27 mouse cellular contexts compared by ENCODE assay signal in the genomic region with DNA sequence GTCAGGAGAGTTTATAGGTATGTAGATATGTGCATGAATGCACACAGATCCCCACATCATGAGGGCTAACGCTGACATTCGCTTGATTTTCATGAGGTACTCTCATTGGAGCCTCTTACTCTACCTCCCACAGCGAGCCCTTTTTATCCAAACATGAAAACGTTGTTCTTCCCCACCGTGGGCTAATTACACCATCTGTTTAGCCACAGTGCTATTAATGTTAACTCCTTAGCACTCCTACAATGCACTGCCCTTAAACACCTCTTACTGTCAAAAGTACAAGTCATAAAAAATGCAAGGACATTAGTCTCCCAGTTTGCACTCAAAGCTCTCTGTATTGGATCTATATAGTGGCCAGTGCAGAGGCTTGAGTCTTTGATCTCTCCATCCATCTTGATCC.
DNase-seq lines count a peak whose midpoint lies in the region; ATAC-seq and TF ChIP-seq lines count a peak whose summit lies in the region.
"Had no signal": no experiment of that assay in that cellular context is flagged by ENCODE, and none has a peak within 500 bp of the region (broad histone marks: within the 10 kb centered on the region; RNA-seq: fewer than 3 reads in every experiment).

No protein-coding gene starts in this region.

- H3K9me3 ChIP-seq in forebrain, embryonic 12.5 days = no peaks in the 10 kb centered on the region
- H3K9me3 ChIP-seq in forebrain, postnatal 0 days (ENCODE audit: low read length) = no peaks in the 10 kb centered on the region
- no peaks in the 10 kb centered on the region for H3K9me3 ChIP-seq in midbrain, embryonic 13.5 days
- H3K9me3 ChIP-seq in midbrain, embryonic 15.5 days = no peaks in the 10 kb centered on the region
- no peaks in the 10 kb centered on the region for H3K9me3 ChIP-seq in hindbrain, postnatal 0 days (ENCODE audit: low read length)
- H3K9me3 ChIP-seq: embryonic facial prominence, embryonic 12.5 days; forebrain, embryonic 13.5 days; heart, embryonic 12.5 days; kidney, embryonic 15.5 days; liver, embryonic 13.5 days had no signal

- H3K4me2 ChIP-seq in forebrain, embryonic 12.5 days = no peak overlapping the region
- no peak overlapping the region for H3K4me2 ChIP-seq in forebrain, postnatal 0 days (ENCODE audit: low read depth)
- H3K4me2 ChIP-seq in midbrain, embryonic 13.5 days (replicated peaks) = no peak overlapping the region
- no peak overlapping the region for H3K4me2 ChIP-seq in midbrain, embryonic 15.5 days
- no peak overlapping the region for H3K4me2 ChIP-seq in hindbrain, postnatal 0 days (ENCODE audit: low read depth, low read length)
- H3K4me2 ChIP-seq: embryonic facial prominence, embryonic 12.5 days; forebrain, embryonic 13.5 days; heart, embryonic 12.5 days; kidney, embryonic 15.5 days; liver, embryonic 13.5 days had no signal

- intact Hi-C loops in gastrocnemius, postnatal 36 days (cut with DNase I) = no loop called here

- ATAC-seq in cerebellum, adult (ENCODE audit: insufficient number of reproducible peaks, low FRiP score, low TSS enrichment) = 0 out of 2 replicates have a peak, but pooled peaks have one; percentile 29
- peak; percentile 65; the same call in 1 of the 2 replicates for ATAC-seq in forebrain, embryonic 12.5 days (ENCODE audit: low FRiP score)
- ATAC-seq in forebrain, postnatal 0 days = no peak
- ATAC-seq in midbrain, embryonic 13.5 days = 0 out of 2 replicates have a peak, but pooled peaks have one; percentile 53
- ATAC-seq in midbrain, embryonic 15.5 days (replicated peaks) = no peak
- ATAC-seq in hindbrain, postnatal 0 days = no peak
- ATAC-seq: activated CD4-positive, CD25-positive, alpha-beta regulatory T cell, adult 4 months; intestine, postnatal 0 days had no signal

- H3K4me3 ChIP-seq in forebrain, embryonic 12.5 days (replicated peaks) = no peak overlapping the region
- no peak overlapping the region for H3K4me3 ChIP-seq in forebrain, postnatal 0 days (ENCODE audit: low read depth, low read length)
- no peak overlapping the region for H3K4me3 ChIP-seq in midbrain, embryonic 13.5 days (replicated peaks)
- no peak overlapping the region for H3K4me3 ChIP-seq in midbrain, embryonic 15.5 days
- no peak overlapping the region for H3K4me3 ChIP-seq in hindbrain, postnatal 0 days (ENCODE audit: low read length)
- H3K4me3 ChIP-seq: embryonic facial prominence, embryonic 12.5 days; forebrain, embryonic 13.5 days; heart, embryonic 12.5 days; kidney, embryonic 15.5 days; left cerebral cortex, adult 2 months; liver, embryonic 13.5 days had no signal

- H3K27me3 ChIP-seq in forebrain, embryonic 12.5 days = no peaks in the 10 kb centered on the region
- H3K27me3 ChIP-seq in forebrain, postnatal 0 days (ENCODE audit: insufficient read depth, low read length) = no peaks in the 10 kb centered on the region
- no peaks in the 10 kb centered on the region for H3K27me3 ChIP-seq in midbrain, embryonic 13.5 days
- H3K27me3 ChIP-seq in midbrain, embryonic 15.5 days (replicated peaks) = no peaks in the 10 kb centered on the region
- no peaks in the 10 kb centered on the region for H3K27me3 ChIP-seq in hindbrain, postnatal 0 days (ENCODE audit: insufficient read depth, low read length)
- H3K27me3 ChIP-seq: embryonic facial prominence, embryonic 12.5 days; forebrain, embryonic 13.5 days; heart, embryonic 12.5 days; kidney, embryonic 15.5 days; liver, embryonic 13.5 days had no signal

- no peak for TF ChIP-seq CTCF in forebrain, postnatal 0 days (IDR thresholded peaks at IDR 0.05; ENCODE audit: low read depth)
- no peak for TF ChIP-seq CTCF in hindbrain, postnatal 0 days (IDR thresholded peaks at IDR 0.05; ENCODE audit: low read depth)

- no peaks in the 10 kb centered on the region for H3K36me3 ChIP-seq in forebrain, embryonic 12.5 days (replicated peaks)
- no peaks in the 10 kb centered on the region for H3K36me3 ChIP-seq in forebrain, postnatal 0 days (ENCODE audit: insufficient read depth)
- no peaks in the 10 kb centered on the region for H3K36me3 ChIP-seq in midbrain, embryonic 13.5 days
- no peaks in the 10 kb centered on the region for H3K36me3 ChIP-seq in midbrain, embryonic 15.5 days (replicated peaks)
- no peaks in the 10 kb centered on the region for H3K36me3 ChIP-seq in hindbrain, postnatal 0 days (ENCODE audit: insufficient read depth, low read length)
- H3K36me3 ChIP-seq: embryonic facial prominence, embryonic 12.5 days; heart, embryonic 12.5 days; kidney, embryonic 15.5 days; liver, embryonic 13.5 days had no signal

- no peak for DNase-seq in cerebellum, adult 11 months
- DNase-seq in forebrain, postnatal 0 days = no peak
- peak; percentile 27 for DNase-seq in hindbrain, postnatal 0 days (ENCODE audit: low spot score)
- DNase-seq in gastrocnemius, postnatal 36 days = no peak
- DNase-seq: adrenal gland, adult 8-10 months; gastrocnemius, postnatal 10 days; heart, adult 18-20 months; heart, postnatal 10 days; kidney, postnatal 36 days; layer of hippocampus, adult 9-11 months; liver, embryonic 13.5 days; lung, adult 2 months; lung, postnatal 14 days; midbrain, embryonic 14.5 days; thymus, adult 18-20 months; thymus, postnatal 4 days had no signal

- no peak overlapping the region for H3K27ac ChIP-seq in forebrain, embryonic 12.5 days
- no peak overlapping the region for H3K27ac ChIP-seq in forebrain, postnatal 0 days (ENCODE audit: low read depth, low read length)
- no peak overlapping the region for H3K27ac ChIP-seq in midbrain, embryonic 13.5 days
- H3K27ac ChIP-seq in midbrain, embryonic 15.5 days = no peak overlapping the region
- H3K27ac ChIP-seq in hindbrain, postnatal 0 days = no peak overlapping the region
- H3K27ac ChIP-seq: embryonic facial prominence, embryonic 12.5 days; forebrain, embryonic 13.5 days; kidney, embryonic 15.5 days; left cerebral cortex, adult 2 months; liver, embryonic 13.5 days had no signal

- H3K9ac ChIP-seq in forebrain, embryonic 12.5 days = no peak overlapping the region
- no peak overlapping the region for H3K9ac ChIP-seq in forebrain, postnatal 0 days
- H3K9ac ChIP-seq in midbrain, embryonic 13.5 days (replicated peaks) = no peak overlapping the region
- H3K9ac ChIP-seq in midbrain, embryonic 15.5 days = no peak overlapping the region
- no peak overlapping the region for H3K9ac ChIP-seq in hindbrain, postnatal 0 days (replicated peaks; ENCODE audit: low read length)
- H3K9ac ChIP-seq: embryonic facial prominence, embryonic 12.5 days; forebrain, embryonic 13.5 days; heart, embryonic 12.5 days; kidney, embryonic 15.5 days; liver, embryonic 13.5 days had no signal

- 69% methylated on average over 5 of the region's 5 CpGs for WGBS in forebrain, embryonic 12.5 days
- WGBS in forebrain, postnatal 0 days = 41% methylated on average over 5 of the region's 5 CpGs
- 80% methylated on average over 5 of the region's 5 CpGs for WGBS in midbrain, embryonic 13.5 days
- WGBS in midbrain, embryonic 15.5 days = 61% methylated on average over 5 of the region's 5 CpGs
- WGBS in hindbrain, postnatal 0 days = 52% methylated on average over 5 of the region's 5 CpGs

- H3K4me1 ChIP-seq in forebrain, embryonic 12.5 days = peaks cover 5% of the 10 kb centered on the region; the same call in 1 of the 2 replicates
- H3K4me1 ChIP-seq in forebrain, postnatal 0 days (ENCODE audit: insufficient read depth) = peaks cover 3% of the 10 kb centered on the region; the same call in 1 of the 2 replicates
- H3K4me1 ChIP-seq in midbrain, embryonic 13.5 days (replicated peaks) = peaks cover 2% of the 10 kb centered on the region; the same call in 1 of the 2 replicates
- H3K4me1 ChIP-seq in midbrain, embryonic 15.5 days = 0 out of 2 replicates have a peak, but pooled peaks cover 3% of the 10 kb centered on the region
- H3K4me1 ChIP-seq in hindbrain, postnatal 0 days (ENCODE audit: insufficient read depth, low read length) = no peaks in the 10 kb centered on the region
- H3K4me1 ChIP-seq: forebrain, embryonic 13.5 days; kidney, embryonic 15.5 days; liver, embryonic 13.5 days had no signal

Comparison
In these comparisons a context has a peak if more than half of its experiments do, and no peak if none do; other contexts are left out.
1. ATAC-seq: peak in cerebellum, adult (single experiment), forebrain, embryonic 12.5 days (single experiment) and midbrain, embryonic 13.5 days (single experiment); none in forebrain, postnatal 0 days (single experiment), midbrain, embryonic 15.5 days (single experiment) and hindbrain, postnatal 0 days (single experiment).